Mouse (Mus musculus): ENCODE measurements around the gene Ifna5.
"Not testable (repeated sequence)": the region's sequence is repeated elsewhere in the genome, so short reads cannot be mapped to it uniquely, and the experiment has no call there.

GRCm38 (mm10) chr4:88835225-88835624 lies at the start of gene Ifna5:
- not testable (repeated sequence) for TF ChIP-seq CTCF, EP300 (IDR thresholded peaks at IDR 0.05; ENCODE audit: low read depth)
